Mouse (Mus musculus): ENCODE results near the gene Mei1.

DNA sequence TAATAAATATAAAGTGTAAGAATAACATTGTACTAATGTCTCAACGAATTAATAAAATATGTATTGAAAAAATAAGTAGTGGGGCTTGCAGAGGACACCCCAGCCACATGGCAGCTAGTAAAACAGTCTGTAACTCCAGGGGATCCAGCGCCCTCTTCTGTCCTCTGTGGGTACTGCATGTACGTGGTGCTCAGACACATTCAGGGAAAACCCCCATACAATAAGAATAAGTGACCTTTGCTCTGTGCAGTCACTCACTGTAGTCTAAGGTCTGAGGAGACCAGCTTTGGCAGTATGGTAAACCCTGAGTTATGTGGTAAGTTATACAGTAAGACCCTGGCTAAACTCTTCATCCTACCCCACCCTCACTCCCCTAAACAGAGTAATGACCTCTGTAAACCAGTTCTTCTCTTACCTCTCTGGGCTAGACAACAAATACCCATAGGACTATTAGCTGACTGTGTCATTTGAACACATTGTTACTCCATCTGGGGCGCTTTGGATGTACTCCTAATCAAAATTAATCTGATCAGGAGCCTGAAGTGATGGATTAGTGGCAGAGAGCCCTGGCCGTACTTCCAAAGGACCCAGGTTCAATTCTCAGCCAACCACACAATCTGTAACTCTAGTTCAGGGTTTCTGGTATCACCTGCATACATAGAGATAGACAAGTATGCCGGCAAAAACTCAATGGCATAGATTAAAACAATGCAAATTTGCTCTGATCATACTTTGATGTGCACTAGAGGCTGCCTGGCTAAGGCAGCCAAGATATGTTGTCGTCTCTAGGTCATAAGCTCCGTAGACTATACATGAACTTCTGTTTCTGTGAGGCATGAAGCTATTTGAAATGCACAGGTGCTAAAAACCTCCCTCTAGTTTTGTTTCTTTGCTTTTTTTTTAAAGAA lies 95.8 kb downstream of the Mei1 start:
- TF ChIP-seq CTCF (IDR thresholded peaks at IDR 0.05; ENCODE audit: borderline replicate concordance, insufficient read depth, low read depth, low read length): peak; percentile 87
- no peak for TF ChIP-seq POLR2A (IDR thresholded peaks at IDR 0.05; ENCODE audit: borderline replicate concordance, insufficient read depth, low read length)

All from cerebellum, adult 2 months (tissue).